Mouse (Mus musculus): ENCODE data around the gene Ttyh3. TPM values are rescaled to one million over a fixed set of nuclear protein-coding genes. Genes with fewer than 3 reads are reported as not detected.

Gene Ttyh3
- total and polyA plus RNA-seq, 3 experiments = 5.9 to 35.7 TPM; not detected in 1

GRCm38 (mm10) chr5:140594846-140595245 is 54.0 kb downstream of the Ttyh3 start:
- no peak overlapping the region for H3K9ac ChIP-seq (ENCODE audit: control insufficient read depth, low read depth, low read length, poor library complexity, severe bottlenecking)
- TF ChIP-seq ZC3H11A (IDR thresholded peaks at IDR 0.05; ENCODE audit: low read depth, low read length) (no peak), POLR2AphosphoS5 (IDR thresholded peaks at IDR 0.05; ENCODE audit: borderline replicate concordance, low read depth, low read length) (no peak), KAT2A (conservative IDR thresholded peaks at IDR 0.05; ENCODE audit: low read depth, low read length) (no peak), MAZ (IDR thresholded peaks at IDR 0.05; ENCODE audit: low read depth, low read length) (no peak), USF2 (IDR thresholded peaks at IDR 0.05; ENCODE audit: borderline replicate concordance in 1 of 2, insufficient read depth in 1 of 2, low read depth in 1 of 2, low read length in 2 of 2) (no peak), BHLHE40 (IDR thresholded peaks at IDR 0.05; ENCODE audit: borderline replicate concordance, low read depth, low read length) (no peak), POLR2A (IDR thresholded peaks at IDR 0.05; ENCODE audit: control insufficient read depth in 1 of 2, insufficient read depth in 1 of 2, low read depth in 1 of 2, low read length in 2 of 2, poor library complexity in 1 of 2) (no peak), CHD2 (IDR thresholded peaks at IDR 0.05; ENCODE audit: low read length) (no peak), MAFK (IDR thresholded peaks at IDR 0.05; ENCODE audit: borderline replicate concordance, low read depth, low read length) (no peak), MXI1 (IDR thresholded peaks at IDR 0.05; ENCODE audit: low read depth, low read length) (no peak), CHD1 (IDR thresholded peaks at IDR 0.05; ENCODE audit: low read depth, low read length) (no peak), EP300 (IDR thresholded peaks at IDR 0.05; ENCODE audit: low read depth in 1 of 2, low read length in 2 of 2) (no peak)
- H3K9me3 ChIP-seq (replicated peaks; ENCODE audit: insufficient read depth, low read length) = no peaks in the 10 kb centered on the region
- peaks cover 4 to 20% of the 10 kb centered on the region in 2 experiments for H3K4me1 ChIP-seq (ENCODE audit: control insufficient read depth in 1 of 2, insufficient read depth in 2 of 2, low read length in 2 of 2)
- H3K27me3 ChIP-seq (ENCODE audit: control insufficient read depth in 1 of 2, insufficient read depth in 2 of 2, low read length in 2 of 2) = no peaks in the 10 kb centered on the region
- H3K36me3 ChIP-seq (ENCODE audit: control insufficient read depth in 1 of 2, insufficient read depth in 2 of 2, low read length in 2 of 2) = no peaks in the 10 kb centered on the region; a peak in 1 of 4 replicates
- no peak overlapping the region for H3K27ac ChIP-seq (ENCODE audit: control insufficient read depth, low read depth, low read length)
- DNase-seq (ENCODE audit: low read depth, low spot score) = no peak
- no peaks in the 10 kb centered on the region for H3K79me2 ChIP-seq (ENCODE audit: control insufficient read depth, insufficient read depth, low read length, poor library complexity)
- no peak overlapping the region for H3K4me3 ChIP-seq (ENCODE audit: control insufficient read depth in 1 of 2, insufficient read depth in 1 of 2, low read depth in 2 of 2, low read length in 2 of 2)

DNA sequence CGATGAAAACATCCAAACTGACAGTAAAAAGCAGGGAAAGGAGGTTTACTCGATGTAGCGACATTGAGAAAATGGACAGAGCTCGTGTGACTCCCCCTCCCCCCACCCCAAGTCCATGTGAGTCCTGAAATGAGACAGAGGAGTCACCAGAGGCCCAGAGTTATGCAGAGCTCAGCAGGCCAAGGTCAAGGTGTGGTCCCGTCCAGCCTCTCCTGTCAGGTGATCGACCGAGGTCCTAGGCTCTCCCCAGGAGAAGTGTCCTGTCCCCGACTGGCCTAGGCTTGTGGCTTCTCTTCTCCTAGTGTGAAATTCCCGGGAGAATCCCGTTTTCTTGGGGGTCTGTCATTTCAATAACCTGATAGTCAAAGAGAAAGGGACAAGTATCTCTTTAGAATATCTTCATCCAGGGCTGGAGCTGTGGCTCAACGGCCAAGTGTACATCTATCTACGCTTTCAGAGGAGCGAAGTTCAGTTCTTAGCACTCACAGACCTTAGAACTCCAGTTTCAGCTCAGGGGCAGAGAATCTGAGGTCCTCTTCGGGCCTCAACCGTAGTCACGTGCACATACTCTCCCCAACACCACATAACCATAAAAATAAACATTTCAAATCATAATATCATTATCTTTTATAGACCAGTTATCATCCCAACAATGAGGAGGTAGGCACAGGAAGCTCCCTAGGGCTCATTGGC is 59.6 kb downstream of the Ttyh3 start:
- H3K79me2 ChIP-seq (ENCODE audit: control insufficient read depth, insufficient read depth, low read length, poor library complexity) = no peaks in the 10 kb centered on the region
- H3K4me1 ChIP-seq (ENCODE audit: control insufficient read depth in 1 of 2, insufficient read depth in 2 of 2, low read length in 2 of 2) = no peaks in the 10 kb centered on the region
- no peaks in the 10 kb centered on the region for H3K36me3 ChIP-seq (ENCODE audit: control insufficient read depth in 1 of 2, insufficient read depth in 2 of 2, low read length in 2 of 2)
- H3K9ac ChIP-seq (ENCODE audit: control insufficient read depth, low read depth, low read length, poor library complexity, severe bottlenecking) = no peak overlapping the region
- H3K9me3 ChIP-seq (replicated peaks; ENCODE audit: insufficient read depth, low read length) = no peaks in the 10 kb centered on the region
- no peak overlapping the region for H3K27ac ChIP-seq (ENCODE audit: control insufficient read depth, low read depth, low read length)
- TF ChIP-seq UBTF (IDR thresholded peaks at IDR 0.05; ENCODE audit: borderline replicate concordance, insufficient read depth, low read depth, low read length) (no peak), EP300 (IDR thresholded peaks at IDR 0.05; ENCODE audit: low read depth in 1 of 2, low read length in 2 of 2) (no peak), HCFC1 (IDR thresholded peaks at IDR 0.05; ENCODE audit: low read depth, low read length) (no peak), RCOR1 (IDR thresholded peaks at IDR 0.05; ENCODE audit: low read depth, low read length) (no peak), SMC3 (IDR thresholded peaks at IDR 0.05; ENCODE audit: low read depth, low read length) (no peak), ELF1 (IDR thresholded peaks at IDR 0.05; ENCODE audit: low read depth, low read length) (no peak), CHD1 (IDR thresholded peaks at IDR 0.05; ENCODE audit: low read depth, low read length) (no peak), ZC3H11A (IDR thresholded peaks at IDR 0.05; ENCODE audit: low read depth, low read length) (no peak), TAL1 (IDR thresholded peaks at IDR 0.05; ENCODE audit: low read length) (no peak), JUND (IDR thresholded peaks at IDR 0.05; ENCODE audit: low read depth, low read length) (no peak), BHLHE40 (IDR thresholded peaks at IDR 0.05; ENCODE audit: borderline replicate concordance, low read depth, low read length) (no peak)
- H3K27me3 ChIP-seq (ENCODE audit: control insufficient read depth in 1 of 2, insufficient read depth in 2 of 2, low read length in 2 of 2) = no peaks in the 10 kb centered on the region; a peak in 1 of 4 replicates
- no peak for DNase-seq (ENCODE audit: low read depth, low spot score)
- no peak overlapping the region for H3K4me3 ChIP-seq (ENCODE audit: control insufficient read depth in 1 of 2, insufficient read depth in 1 of 2, low read depth in 2 of 2, low read length in 2 of 2)
